Mouse (Mus musculus): Measurements from ENCODE around the gene Acoxl. TPM values are rescaled to one million over a fixed set of nuclear protein-coding genes. Genes with fewer than 3 reads are reported as not detected.

The Acoxl gene
- polyA plus RNA-seq, 1 experiment from 2014 or later, result 0.19 TPM

GRCm38 (mm10) chr2:128143992-128144391 lies 305.3 kb downstream of the Acoxl start:
- Histone ChIP-seq H3K27me3 (replicated peaks) (no peaks in the 10 kb centered on the region), H3K4me3 (replicated peaks) (no peak overlapping the region), H3K36me3 (peaks cover 5% of the 10 kb centered on the region; the same call in 1 of the 2 replicates), H3K4me1 (no peaks in the 10 kb centered on the region), H3K27ac (no peak overlapping the region), H3K9ac (no peak overlapping the region), H3K4me2 (no peak overlapping the region), H3K9me3 (no peaks in the 10 kb centered on the region)
- ATAC-seq (ENCODE audit: insufficient read depth, low FRiP score, low read depth), result no peak; the same call in 1 of the 2 replicates

GRCm38 (mm10) chr2:128145433-128145832 lies 306.8 kb downstream of the Acoxl start:
- no peaks in the 10 kb centered on the region for H3K4me1 ChIP-seq
- no peaks in the 10 kb centered on the region for H3K27me3 ChIP-seq (replicated peaks)
- H3K4me3 ChIP-seq (replicated peaks), result no peak overlapping the region
- H3K9me3 ChIP-seq, result no peaks in the 10 kb centered on the region
- H3K36me3 ChIP-seq, result peaks cover 5% of the 10 kb centered on the region; the same call in 1 of the 2 replicates
- WGBS, result 49% methylated on average over 3 of the region's 3 CpGs
- H3K9ac ChIP-seq, result no peak overlapping the region
- no peak overlapping the region for H3K27ac ChIP-seq
- no peak for ATAC-seq (ENCODE audit: insufficient read depth, low FRiP score, low read depth)
- no peak overlapping the region for H3K4me2 ChIP-seq

GRCm38 (mm10) chr2:128149596-128149995 lies 310.9 kb downstream of the Acoxl start:
- Histone ChIP-seq H3K9ac (no peak overlapping the region), H3K4me1 (no peaks in the 10 kb centered on the region), H3K4me3 (replicated peaks) (no peak overlapping the region), H3K9me3 (no peaks in the 10 kb centered on the region), H3K27me3 (replicated peaks) (no peaks in the 10 kb centered on the region), H3K36me3 (peaks cover 5% of the 10 kb centered on the region), H3K27ac (no peak overlapping the region), H3K4me2 (no peak overlapping the region)
- WGBS, result 86% methylated on average over 5 of the region's 5 CpGs
- no peak for ATAC-seq (ENCODE audit: insufficient read depth, low FRiP score, low read depth)

DNA sequence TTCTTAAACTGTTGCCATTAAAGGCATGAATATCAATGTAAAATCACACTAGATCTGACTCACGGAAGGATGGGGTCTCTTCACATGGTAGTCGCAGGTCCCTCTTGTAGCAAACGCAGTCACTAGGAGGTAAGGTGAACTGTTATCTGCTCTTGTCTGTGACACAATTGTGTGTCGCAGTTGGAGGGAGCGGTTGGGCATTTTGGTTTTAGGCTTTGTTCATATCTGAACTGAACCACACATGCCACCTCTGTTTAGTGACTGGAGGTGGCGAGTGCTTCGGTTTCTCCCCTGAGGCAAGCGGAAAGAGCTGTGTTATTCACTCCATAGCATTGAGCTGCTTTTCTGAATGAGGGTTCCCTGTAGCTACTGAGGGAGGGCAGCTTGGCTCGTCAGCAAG lies 313.5 kb downstream of the Acoxl start:
- H3K9me3 ChIP-seq, result no peaks in the 10 kb centered on the region
- no peak overlapping the region for H3K9ac ChIP-seq
- no peak overlapping the region for H3K27ac ChIP-seq
- H3K4me2 ChIP-seq, result no peak overlapping the region
- ATAC-seq (ENCODE audit: insufficient read depth, low FRiP score, low read depth), result no peak
- H3K27me3 ChIP-seq (replicated peaks), result no peaks in the 10 kb centered on the region
- H3K36me3 ChIP-seq, result peaks cover 5% of the 10 kb centered on the region
- no peak overlapping the region for H3K4me3 ChIP-seq (replicated peaks)
- H3K4me1 ChIP-seq, result peaks cover 18% of the 10 kb centered on the region
- WGBS, result 86% methylated on average over 9 of the region's 9 CpGs

DNA sequence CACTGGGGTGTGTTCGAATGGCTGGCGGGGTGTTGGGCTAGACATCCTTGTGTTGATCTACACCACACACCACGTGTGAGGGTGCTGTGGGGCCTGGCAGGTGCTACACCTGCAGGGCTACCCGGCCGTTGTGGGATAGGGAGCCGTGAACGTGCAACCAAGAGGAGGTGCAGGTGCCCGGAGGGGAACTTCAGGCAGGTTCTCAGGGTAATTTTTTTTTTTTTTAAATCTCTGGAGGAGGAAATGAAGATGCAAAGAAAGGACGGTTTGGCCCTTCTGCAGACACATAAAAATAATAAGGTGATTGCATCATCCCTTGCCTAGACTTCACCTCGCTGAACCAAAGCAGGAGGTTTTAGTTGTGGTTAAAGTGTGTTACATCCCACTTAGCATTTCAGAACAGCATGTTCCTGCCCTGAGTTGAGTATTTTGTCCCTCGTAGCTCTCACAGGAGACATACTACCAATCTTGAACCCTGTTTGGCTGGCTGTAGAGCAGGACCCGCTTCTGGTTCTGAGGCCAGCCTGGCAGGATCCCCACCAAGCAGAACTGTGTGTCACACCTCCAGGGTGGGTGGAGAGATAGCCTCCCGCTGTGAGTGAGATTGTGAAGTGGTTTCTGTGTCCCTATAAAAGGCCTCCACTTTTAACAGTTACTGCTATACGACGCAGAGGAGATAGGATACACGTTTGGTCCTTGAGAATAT lies 314.3 kb downstream of the Acoxl start:
- Histone ChIP-seq H3K9ac (no peak overlapping the region), H3K4me2 (no peak overlapping the region), H3K4me3 (replicated peaks) (no peak overlapping the region), H3K4me1 (peaks cover 26% of the 10 kb centered on the region), H3K27me3 (replicated peaks) (no peaks in the 10 kb centered on the region), H3K27ac (no peak overlapping the region), H3K36me3 (peaks cover 5% of the 10 kb centered on the region), H3K9me3 (no peaks in the 10 kb centered on the region)
- 75% methylated on average over 16 of the region's 16 CpGs for WGBS
- no peak for ATAC-seq (ENCODE audit: insufficient read depth, low FRiP score, low read depth)

- peaks cover 2% of the 10 kb centered on the region for H3K36me3 ChIP-seq
- H3K4me1 ChIP-seq, result peaks cover 28% of the 10 kb centered on the region
- no peaks in the 10 kb centered on the region for H3K9me3 ChIP-seq
- 78% methylated on average over 11 of the region's 11 CpGs for WGBS
- no peaks in the 10 kb centered on the region for H3K27me3 ChIP-seq (replicated peaks)
- no peak for ATAC-seq (ENCODE audit: insufficient read depth, low FRiP score, low read depth)
- no peak overlapping the region for H3K27ac ChIP-seq
- H3K4me2 ChIP-seq, result no peak overlapping the region
- H3K9ac ChIP-seq, result no peak overlapping the region
- no peak overlapping the region for H3K4me3 ChIP-seq (replicated peaks)
Observed at GRCm38 (mm10) chr2:128153551-128153910, 314.9 kb downstream of the Acoxl start.

- no peak overlapping the region for H3K4me3 ChIP-seq (replicated peaks)
- no peak overlapping the region for H3K27ac ChIP-seq
- no peaks in the 10 kb centered on the region; the same call in none of the 2 replicates for H3K36me3 ChIP-seq
- peaks cover 46% of the 10 kb centered on the region for H3K4me1 ChIP-seq
- no peaks in the 10 kb centered on the region for H3K27me3 ChIP-seq (replicated peaks)
- no peaks in the 10 kb centered on the region for H3K9me3 ChIP-seq
- 90% methylated on average over 13 of the region's 13 CpGs for WGBS
- no peak for ATAC-seq (ENCODE audit: insufficient read depth, low FRiP score, low read depth)
- no peak overlapping the region for H3K4me2 ChIP-seq
- H3K9ac ChIP-seq, result no peak overlapping the region
Observed at GRCm38 (mm10) chr2:128155412-128156066, 316.9 kb downstream of the Acoxl start.

- H3K9me3 ChIP-seq, result no peaks in the 10 kb centered on the region
- H3K9ac ChIP-seq, result no peak overlapping the region
- H3K4me3 ChIP-seq (replicated peaks), result no peak overlapping the region
- no peaks in the 10 kb centered on the region for H3K27me3 ChIP-seq (replicated peaks)
- H3K4me1 ChIP-seq, result peaks cover 47% of the 10 kb centered on the region
- H3K36me3 ChIP-seq, result no peaks in the 10 kb centered on the region; the same call in none of the 2 replicates
- H3K4me2 ChIP-seq, result no peak overlapping the region
- 70% methylated on average over 5 of the region's 5 CpGs for WGBS
- no peak overlapping the region for H3K27ac ChIP-seq
- ATAC-seq (ENCODE audit: insufficient read depth, low FRiP score, low read depth), result no peak
Observed at GRCm38 (mm10) chr2:128156067-128156462, 317.4 kb downstream of the Acoxl start.

GRCm38 (mm10) chr2:128156557-128157412 lies 318.1 kb downstream of the Acoxl start:
- H3K4me1 ChIP-seq, result peaks cover 47% of the 10 kb centered on the region
- H3K9ac ChIP-seq, result no peak overlapping the region
- WGBS, result 44% methylated on average over 12 of the region's 12 CpGs
- no peak overlapping the region for H3K4me3 ChIP-seq (replicated peaks)
- peak; percentile 50 for ATAC-seq (ENCODE audit: insufficient read depth, low FRiP score, low read depth)
- H3K9me3 ChIP-seq, result no peaks in the 10 kb centered on the region
- no peaks in the 10 kb centered on the region; the same call in 1 of the 2 replicates for H3K36me3 ChIP-seq
- H3K27me3 ChIP-seq (replicated peaks), result no peaks in the 10 kb centered on the region
- peak overlapping the region; percentile 26 for H3K27ac ChIP-seq
- H3K4me2 ChIP-seq, result no peak overlapping the region

GRCm38 (mm10) chr2:128158734-128159410 lies 320.2 kb downstream of the Acoxl start:
- H3K4me2 ChIP-seq, result no peak overlapping the region
- peak overlapping the region; percentile 48; the same call in 1 of the 2 replicates for H3K27ac ChIP-seq
- H3K4me3 ChIP-seq (replicated peaks), result no peak overlapping the region
- no peaks in the 10 kb centered on the region for H3K27me3 ChIP-seq (replicated peaks)
- H3K9ac ChIP-seq, result no peak overlapping the region
- peaks cover 47% of the 10 kb centered on the region for H3K4me1 ChIP-seq
- no peaks in the 10 kb centered on the region for H3K9me3 ChIP-seq
- WGBS, result 39% methylated on average over 17 of the region's 17 CpGs
- ATAC-seq (ENCODE audit: insufficient read depth, low FRiP score, low read depth), result no peak
- no peaks in the 10 kb centered on the region for H3K36me3 ChIP-seq

GRCm38 (mm10) chr2:128159619-128160125 lies 321.0 kb downstream of the Acoxl start:
- Histone ChIP-seq H3K4me2 (no peak overlapping the region), H3K4me3 (replicated peaks) (no peak overlapping the region), H3K36me3 (no peaks in the 10 kb centered on the region), H3K27me3 (replicated peaks) (no peaks in the 10 kb centered on the region), H3K4me1 (peaks cover 47% of the 10 kb centered on the region), H3K9ac (no peak overlapping the region), H3K27ac (peak overlapping the region; percentile 48; the same call in 1 of the 2 replicates), H3K9me3 (no peaks in the 10 kb centered on the region)
- WGBS, result 43% methylated on average over 7 of the region's 7 CpGs
- no peak for ATAC-seq (ENCODE audit: insufficient read depth, low FRiP score, low read depth)

Data from stomach, embryonic 15.5 days (tissue).